Comparison of ENCODE assay signal across 10 mouse cellular contexts in genomic region chr6:92533306-92534063, GRCm38 (mm10).
DNase-seq lines count a peak whose midpoint lies in the region; ATAC-seq and TF ChIP-seq lines count a peak whose summit lies in the region.
"Had no signal": no experiment of that assay in that cellular context is flagged by ENCODE, and none has a peak within 500 bp of the region (broad histone marks: within the 10 kb centered on the region; RNA-seq: fewer than 3 reads in every experiment).

No protein-coding gene starts in this region.

- H3K9me3 ChIP-seq in neural tube, embryonic 12.5 days = no peaks in the 10 kb centered on the region
- no peaks in the 10 kb centered on the region for H3K9me3 ChIP-seq in intestine, postnatal 0 days (ENCODE audit: control insufficient read depth)
- H3K9me3 ChIP-seq: forebrain, embryonic 13.5 days had no signal

- no peak for TF ChIP-seq CTCF in kidney, adult 2 months (conservative IDR thresholded peaks at IDR 0.05; ENCODE audit: insufficient read depth, insufficient read length, low read depth, low read length)
- TF ChIP-seq CTCF in intestine, postnatal 0 days (IDR thresholded peaks at IDR 0.05; ENCODE audit: low read depth) = no peak

- no peak overlapping the region for H3K27ac ChIP-seq in kidney, adult 2 months (ENCODE audit: insufficient read depth, low read depth, low read length)
- no peak overlapping the region for H3K27ac ChIP-seq in neural tube, embryonic 12.5 days
- no peak overlapping the region for H3K27ac ChIP-seq in intestine, postnatal 0 days (ENCODE audit: low read depth, low read length)
- H3K27ac ChIP-seq: forebrain, embryonic 13.5 days had no signal

- 57% methylated on average over 8 of the region's 8 CpGs for WGBS in kidney, adult 2 months
- 79% methylated on average over 8 of the region's 8 CpGs for WGBS in neural tube, embryonic 12.5 days
- WGBS in intestine, postnatal 0 days = 44% methylated on average over 8 of the region's 8 CpGs

- DNase-seq in kidney, adult 2 months = no peak
- no peak for DNase-seq in kidney, adult 8-10 months
- no peak for DNase-seq in neural tube, embryonic 10.5 days (ENCODE audit: extremely low spot score, low spot score)
- DNase-seq in cerebellum, adult 11-12 months = no peak
- no peak for DNase-seq in c-Kit-positive CD71-positive TER-119-positive erythroid progenitor cells, embryonic 14.5 days (ENCODE audit: low spot score)
- DNase-seq: lung, postnatal 14 days; right cerebral cortex, postnatal 4 days had no signal

- H3K4me3 ChIP-seq in kidney, adult 2 months (ENCODE audit: insufficient read depth, low read depth, low read length) = peak overlapping the region; percentile 35
- no peak overlapping the region for H3K4me3 ChIP-seq in neural tube, embryonic 12.5 days
- H3K4me3 ChIP-seq in intestine, postnatal 0 days (ENCODE audit: low read depth, low read length) = peak overlapping the region; percentile 48

- ATAC-seq in neural tube, embryonic 12.5 days (ENCODE audit: low FRiP score, low read depth) = no peak
- no peak for ATAC-seq in intestine, postnatal 0 days
- ATAC-seq: forebrain, embryonic 13.5 days had no signal

- H3K4me2 ChIP-seq in neural tube, embryonic 12.5 days (replicated peaks) = peak overlapping the region; percentile 20; the same call in 1 of the 2 replicates
- H3K4me2 ChIP-seq in intestine, postnatal 0 days (replicated peaks; ENCODE audit: low read depth) = peak overlapping the region; percentile 56

- no peak overlapping the region for H3K9ac ChIP-seq in neural tube, embryonic 12.5 days
- no peak overlapping the region for H3K9ac ChIP-seq in intestine, postnatal 0 days (ENCODE audit: low read depth, low read length)

- H3K27me3 ChIP-seq in kidney, adult 2 months (replicated peaks; ENCODE audit: control insufficient read depth, insufficient read depth, low read length) = no peaks in the 10 kb centered on the region
- no peaks in the 10 kb centered on the region for H3K27me3 ChIP-seq in neural tube, embryonic 12.5 days (replicated peaks)
- no peaks in the 10 kb centered on the region for H3K27me3 ChIP-seq in intestine, postnatal 0 days (replicated peaks; ENCODE audit: control insufficient read depth, insufficient read depth, low read length)
- H3K27me3 ChIP-seq: forebrain, embryonic 13.5 days had no signal

- no peaks in the 10 kb centered on the region for H3K36me3 ChIP-seq in kidney, adult 2 months (ENCODE audit: control insufficient read depth, insufficient read depth, low read length)
- H3K36me3 ChIP-seq in neural tube, embryonic 12.5 days = no peaks in the 10 kb centered on the region
- no peaks in the 10 kb centered on the region for H3K36me3 ChIP-seq in intestine, postnatal 0 days (ENCODE audit: control insufficient read depth, insufficient read depth)

- no peak for TF ChIP-seq POLR2A in kidney, adult 2 months (IDR thresholded peaks at IDR 0.05; ENCODE audit: low read depth, low read length)

- no peaks in the 10 kb centered on the region for H3K4me1 ChIP-seq in kidney, adult 2 months (ENCODE audit: control insufficient read depth, insufficient read depth, low read length)
- peaks cover 10% of the 10 kb centered on the region for H3K4me1 ChIP-seq in neural tube, embryonic 12.5 days
- no peaks in the 10 kb centered on the region for H3K4me1 ChIP-seq in intestine, postnatal 0 days (replicated peaks; ENCODE audit: control insufficient read depth, insufficient read depth, low read length)
